ENCODE assay signal across 9 mouse cellular contexts in genomic region chr12:29096033-29096913, GRCm38 (mm10).
A peak's percentile ranks its signal among the peaks of the same experiment; 100 is the strongest.
DNase-seq lines count a peak whose midpoint lies in the region; ATAC-seq and TF ChIP-seq lines count a peak whose summit lies in the region.
"Had no signal": no experiment of that assay in that cellular context is flagged by ENCODE, and none has a peak within 500 bp of the region (broad histone marks: within the 10 kb centered on the region; RNA-seq: fewer than 3 reads in every experiment).

No protein-coding gene starts in this region.

- no peaks in the 10 kb centered on the region for H3K36me3 ChIP-seq in lung, embryonic 16.5 days (ENCODE audit: control insufficient read depth, insufficient read depth, low read length)
- H3K36me3 ChIP-seq in embryonic facial prominence, embryonic 12.5 days = no peaks in the 10 kb centered on the region
- H3K36me3 ChIP-seq in hindbrain, postnatal 0 days (ENCODE audit: insufficient read depth, low read length) = no peaks in the 10 kb centered on the region
- H3K36me3 ChIP-seq: lung, embryonic 15.5 days had no signal

- no peaks in the 10 kb centered on the region; the same call in 1 of the 2 replicates for H3K4me1 ChIP-seq in lung, embryonic 16.5 days (replicated peaks; ENCODE audit: control insufficient read depth, insufficient read depth, low read length)
- H3K4me1 ChIP-seq in embryonic facial prominence, embryonic 12.5 days = peaks cover 14% of the 10 kb centered on the region
- peaks cover 15% of the 10 kb centered on the region for H3K4me1 ChIP-seq in hindbrain, postnatal 0 days (ENCODE audit: insufficient read depth, low read length)

- 10% methylated on average over 16 of the region's 16 CpGs for WGBS in lung, embryonic 16.5 days
- WGBS in embryonic facial prominence, embryonic 12.5 days = 10% methylated on average over 16 of the region's 16 CpGs
- WGBS in hindbrain, postnatal 0 days = 5% methylated on average over 16 of the region's 16 CpGs

- H3K27ac ChIP-seq in lung, embryonic 16.5 days (ENCODE audit: low read length) = no peak overlapping the region
- H3K27ac ChIP-seq in embryonic facial prominence, embryonic 12.5 days = no peak overlapping the region; the same call in 1 of the 2 replicates
- H3K27ac ChIP-seq in hindbrain, postnatal 0 days = peak overlapping the region; percentile 51; the same call in 1 of the 2 replicates
- no peak overlapping the region for H3K27ac ChIP-seq in gastrocnemius, adult 2 months
- H3K27ac ChIP-seq: lung, embryonic 15.5 days had no signal

- no peaks in the 10 kb centered on the region for H3K9me3 ChIP-seq in lung, embryonic 16.5 days (ENCODE audit: control insufficient read depth, low read length)
- H3K9me3 ChIP-seq in embryonic facial prominence, embryonic 12.5 days = no peaks in the 10 kb centered on the region
- H3K9me3 ChIP-seq in hindbrain, postnatal 0 days (ENCODE audit: low read length) = no peaks in the 10 kb centered on the region
- H3K9me3 ChIP-seq: lung, embryonic 15.5 days had no signal

- ATAC-seq in lung, embryonic 16.5 days (ENCODE audit: low read depth) = peak; percentile 56; the same call in 1 of the 2 replicates
- peak; percentile 49; the same call in 1 of the 2 replicates for ATAC-seq in embryonic facial prominence, embryonic 12.5 days (ENCODE audit: insufficient number of reproducible peaks, insufficient read depth, low FRiP score, low TSS enrichment)
- ATAC-seq in hindbrain, postnatal 0 days = peak; percentile 87

- TF ChIP-seq CTCF in hindbrain, postnatal 0 days (IDR thresholded peaks at IDR 0.05; ENCODE audit: low read depth) = peak; percentile 38
- TF ChIP-seq CTCF in gastrocnemius, adult 2 months (IDR thresholded peaks at IDR 0.05) = no peak

- no peak overlapping the region for H3K4me3 ChIP-seq in lung, embryonic 16.5 days (ENCODE audit: low read length)
- no peak overlapping the region for H3K4me3 ChIP-seq in embryonic facial prominence, embryonic 12.5 days
- no peak overlapping the region for H3K4me3 ChIP-seq in hindbrain, postnatal 0 days (ENCODE audit: low read length)
- H3K4me3 ChIP-seq in gastrocnemius, adult 2 months = no peak overlapping the region
- H3K4me3 ChIP-seq: lung, embryonic 15.5 days had no signal

- H3K4me2 ChIP-seq in lung, embryonic 16.5 days (ENCODE audit: low read depth, low read length) = no peak overlapping the region
- peak overlapping the region; percentile 18 for H3K4me2 ChIP-seq in embryonic facial prominence, embryonic 12.5 days (replicated peaks)
- peak overlapping the region; percentile 30 for H3K4me2 ChIP-seq in hindbrain, postnatal 0 days (ENCODE audit: low read depth, low read length)
- H3K4me2 ChIP-seq: lung, embryonic 15.5 days had no signal

- intact Hi-C loops in gastrocnemius, adult 2 months (cut with DNase I) = no loop called here
- intact Hi-C loops in gastrocnemius, postnatal 36 days (cut with DNase I) = no loop called here

- no peak for DNase-seq in lung, adult 18-20 months
- peak; percentile 81 for DNase-seq in hindbrain, postnatal 0 days (ENCODE audit: low spot score)
- peak; percentile 50 to 66 for DNase-seq in left cerebral cortex, adult 9 months (ENCODE audit: low spot score in 2 of 2)
- DNase-seq in ovary, postnatal 10 days (ENCODE audit: low spot score) = peak; percentile 5
- no peak for DNase-seq in gastrocnemius, adult 2 months
- no peak for DNase-seq in gastrocnemius, postnatal 36 days

- H3K27me3 ChIP-seq in lung, embryonic 16.5 days (ENCODE audit: control insufficient read depth, insufficient read depth, low read depth, low read length) = no peaks in the 10 kb centered on the region
- H3K27me3 ChIP-seq in embryonic facial prominence, embryonic 12.5 days = no peaks in the 10 kb centered on the region
- no peaks in the 10 kb centered on the region for H3K27me3 ChIP-seq in hindbrain, postnatal 0 days (ENCODE audit: insufficient read depth, low read length)
- H3K27me3 ChIP-seq: lung, embryonic 15.5 days had no signal

- no peak overlapping the region for H3K9ac ChIP-seq in lung, embryonic 16.5 days (ENCODE audit: low read length)
- H3K9ac ChIP-seq in embryonic facial prominence, embryonic 12.5 days = no peak overlapping the region
- H3K9ac ChIP-seq in hindbrain, postnatal 0 days (replicated peaks; ENCODE audit: low read length) = no peak overlapping the region; the same call in 1 of the 2 replicates
- H3K9ac ChIP-seq: lung, embryonic 15.5 days had no signal

Comparison
In these comparisons a context has a peak if more than half of its experiments do, and no peak if none do; other contexts are left out.
1. DNase-seq: peak in hindbrain, postnatal 0 days (single experiment), left cerebral cortex, adult 9 months (2 of 2) and ovary, postnatal 10 days (single experiment); none in lung, adult 18-20 months (0 of 2), gastrocnemius, adult 2 months (single experiment) and gastrocnemius, postnatal 36 days (0 of 2).
2. Peak in every context shown above with its lines, with median percentiles within 50 percentile points of each other: ATAC-seq.